Mouse (Mus musculus) heart, embryonic 14.5 days (tissue): ENCODE measurements around the gene Mef2b. TPM values are rescaled to one million over a fixed set of nuclear protein-coding genes. Genes with fewer than 3 reads are reported as not detected.

Experiments
- ATAC-seq: fragments of 200-750 bp; cut with Nextera tagmentation; 2 replicates; pipeline ENCODE4 v1.8.0; 2017; ENCODE audit warnings: low read depth, moderate TSS enrichment; ENCODE audit not compliant: insufficient number of reproducible peaks, insufficient read depth, low FRiP score
- H3K27ac ChIP-seq, 2 experiments: fragments of 200-500 bp in 1 of 2; fragments of 300-500 bp in 1 of 2; sonication (generic) in 1 of 2; replicated peaks in 1 of 2; 2 replicates each; pipeline ENCODE4 v1.5.1; 2012 to 2014; ENCODE audit warnings: low read depth in 2 of 2, low read length in 2 of 2, control low read depth in 1 of 2, mild to moderate bottlenecking in 1 of 2, mixed read lengths in 1 of 2; ENCODE audit not compliant: control insufficient read depth in 1 of 2, insufficient read depth in 1 of 2
- H3K27me3 ChIP-seq: fragments of 300-500 bp; sonication (generic); 2 replicates; pipeline ENCODE4 v1.6.1; 2014; ENCODE audit warnings: mild to moderate bottlenecking, low read length, control low read depth; ENCODE audit not compliant: control insufficient read depth, insufficient read depth
- H3K36me3 ChIP-seq: fragments of 300-500 bp; sonication (generic); 2 replicates; pipeline ENCODE4 v1.6.1; 2014; ENCODE audit warnings: mild to moderate bottlenecking, control low read depth, low read length, mixed read lengths; ENCODE audit not compliant: control insufficient read depth, insufficient read depth
- H3K4me1 ChIP-seq, 2 experiments: fragments of 200-500 bp in 1 of 2; fragments of 300-500 bp in 1 of 2; sonication (generic) in 1 of 2; 2 replicates each; pipeline ENCODE4 v1.6.1; 2012 to 2014; ENCODE audit warnings: low read length in 2 of 2, control low read depth in 1 of 2, mixed read lengths in 1 of 2; ENCODE audit not compliant: control insufficient read depth in 2 of 2, insufficient read depth in 2 of 2
- H3K4me2 ChIP-seq: fragments of 300-500 bp; sonication (generic); 2 replicates; pipeline ENCODE4 v1.6.1; 2014; ENCODE audit warnings: mild to moderate bottlenecking, low read length
- H3K4me3 ChIP-seq, 2 experiments: fragments of 200-500 bp in 1 of 2; fragments of 300-500 bp in 1 of 2; sonication (generic) in 1 of 2; 2 replicates each; pipeline ENCODE4 v1.5.1; 2012 to 2014; ENCODE audit warnings: low read length in 2 of 2, mild to moderate bottlenecking in 2 of 2, control low read depth in 1 of 2, low read depth in 1 of 2, moderate library complexity in 1 of 2; ENCODE audit not compliant: control insufficient read depth in 1 of 2, insufficient read depth in 1 of 2
- H3K9ac ChIP-seq: fragments of 300-500 bp; sonication (generic); 2 replicates; pipeline ENCODE4 v1.6.1; 2014; ENCODE audit warnings: mild to moderate bottlenecking, low read length
- H3K9me3 ChIP-seq: fragments of 300-500 bp; sonication (generic); 2 replicates; pipeline ENCODE4 v1.6.1; 2016; ENCODE audit warnings: low read length, control low read depth; ENCODE audit not compliant: control insufficient read depth
- WGBS: fragments of 180-500 bp; shearing (Covaris S2); extraction: QIAGEN DNeasy Blood & Tissue Kit; methylation state at CpG from one replicate; pipeline ENCODE4 v1.1.7; 2014; 5-methylcytosine and 5-hydroxymethylcytosine counted together
- polyA plus RNA-seq: library from polyadenylated mRNA; unstranded; fragments of >200 nt; fragmentation: Nextera tagmentation; extraction: Ambion mirVana; gene quantifications from 2 replicates; pipeline ENCODE4 v1.2.1, GENCODE M21; 2014

Gene Mef2b
- polyA plus RNA-seq, 1 experiment from 2014 or later = 0.22 TPM

GRCm38 (mm10) chr8:70181212-70181902 lies 41.8 kb downstream of the Mef2b start:
- Histone ChIP-seq H3K27ac (no peak overlapping the region), H3K4me3 (no peak overlapping the region), H3K27me3 (no peaks in the 10 kb centered on the region), H3K4me2 (no peak overlapping the region), H3K36me3 (peaks cover 61% of the 10 kb centered on the region), H3K9ac (no peak overlapping the region), H3K9me3 (no peaks in the 10 kb centered on the region), H3K4me1 (0 out of 4 replicates have a peak, but pooled peaks cover 0 to 3% of the 10 kb centered on the region in 2 experiments)
- no peak for ATAC-seq
- 70% methylated on average over 16 of the region's 16 CpGs for WGBS

GRCm38 (mm10) chr8:70181903-70182252 lies 42.4 kb downstream of the Mef2b start:
- peaks cover 56% of the 10 kb centered on the region for H3K36me3 ChIP-seq
- H3K27ac ChIP-seq = no peak overlapping the region
- H3K4me2 ChIP-seq = no peak overlapping the region
- 31% methylated on average over 2 of the region's 2 CpGs for WGBS
- H3K27me3 ChIP-seq = no peaks in the 10 kb centered on the region
- H3K9me3 ChIP-seq = no peaks in the 10 kb centered on the region
- H3K9ac ChIP-seq = no peak overlapping the region
- 0 out of 4 replicates have a peak, but pooled peaks cover 0 to 3% of the 10 kb centered on the region in 2 experiments for H3K4me1 ChIP-seq
- no peak overlapping the region for H3K4me3 ChIP-seq
- no peak for ATAC-seq

- H3K9ac ChIP-seq = no peak overlapping the region
- H3K27me3 ChIP-seq = no peaks in the 10 kb centered on the region
- peaks cover 49% of the 10 kb centered on the region for H3K36me3 ChIP-seq
- H3K4me3 ChIP-seq = no peak overlapping the region
- ATAC-seq = no peak
- 0 out of 4 replicates have a peak, but pooled peaks cover 0 to 3% of the 10 kb centered on the region in 2 experiments for H3K4me1 ChIP-seq
- no peak overlapping the region for H3K4me2 ChIP-seq
- 79% methylated on average over 4 of the region's 4 CpGs for WGBS
- H3K9me3 ChIP-seq = no peaks in the 10 kb centered on the region
- H3K27ac ChIP-seq = no peak overlapping the region
Measured at GRCm38 (mm10) chr8:70183194-70183593, 43.7 kb downstream of the Mef2b start.

DNA sequence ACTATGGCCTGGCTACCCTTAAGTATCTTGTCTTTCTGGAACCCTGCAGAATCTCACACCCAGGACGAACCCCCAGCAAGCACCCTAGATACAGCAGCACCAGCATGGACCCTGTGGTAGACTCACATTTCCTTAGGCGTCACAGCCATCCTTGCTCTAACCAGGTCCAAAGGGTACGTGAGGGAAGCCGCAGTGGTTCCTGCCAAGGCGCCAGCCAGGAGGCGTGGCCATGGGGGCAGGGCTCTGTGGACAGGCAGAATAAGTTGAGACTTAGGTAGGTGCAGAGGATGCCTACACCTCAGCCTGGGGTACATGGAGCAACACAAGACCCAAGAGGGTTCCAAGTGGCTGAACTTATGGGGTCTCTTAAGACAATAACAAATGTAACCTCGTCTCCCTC lies 49.2 kb downstream of the Mef2b start:
- Histone ChIP-seq H3K36me3 (0 out of 2 replicates have a peak, but pooled peaks cover 32% of the 10 kb centered on the region), H3K4me2 (no peak overlapping the region), H3K4me1 (no peaks in the 10 kb centered on the region), H3K9me3 (no peaks in the 10 kb centered on the region), H3K4me3 (no peak overlapping the region), H3K27me3 (no peaks in the 10 kb centered on the region), H3K27ac (no peak overlapping the region), H3K9ac (no peak overlapping the region)
- no peak for ATAC-seq
- WGBS = 69% methylated on average over 7 of the region's 7 CpGs

GRCm38 (mm10) chr8:70193238-70193637 lies 53.7 kb downstream of the Mef2b start:
- 0 out of 2 replicates have a peak, but pooled peaks cover 26% of the 10 kb centered on the region for H3K36me3 ChIP-seq
- H3K4me3 ChIP-seq = no peak overlapping the region
- no peaks in the 10 kb centered on the region for H3K4me1 ChIP-seq
- ATAC-seq = no peak
- H3K9ac ChIP-seq = no peak overlapping the region
- no peaks in the 10 kb centered on the region for H3K9me3 ChIP-seq
- H3K27ac ChIP-seq = no peak overlapping the region
- 73% methylated on average over 5 of the region's 5 CpGs for WGBS
- H3K4me2 ChIP-seq = no peak overlapping the region
- no peaks in the 10 kb centered on the region for H3K27me3 ChIP-seq

GRCm38 (mm10) chr8:70194191-70194590 lies 54.7 kb downstream of the Mef2b start:
- H3K36me3 ChIP-seq = 0 out of 2 replicates have a peak, but pooled peaks cover 18% of the 10 kb centered on the region
- no peaks in the 10 kb centered on the region for H3K27me3 ChIP-seq
- no peaks in the 10 kb centered on the region for H3K9me3 ChIP-seq
- no peak for ATAC-seq
- H3K4me1 ChIP-seq = no peaks in the 10 kb centered on the region
- H3K27ac ChIP-seq = no peak overlapping the region
- no peak overlapping the region for H3K4me2 ChIP-seq
- no peak overlapping the region for H3K4me3 ChIP-seq
- no peak overlapping the region for H3K9ac ChIP-seq
- 73% methylated on average over 3 of the region's 3 CpGs for WGBS

DNA sequence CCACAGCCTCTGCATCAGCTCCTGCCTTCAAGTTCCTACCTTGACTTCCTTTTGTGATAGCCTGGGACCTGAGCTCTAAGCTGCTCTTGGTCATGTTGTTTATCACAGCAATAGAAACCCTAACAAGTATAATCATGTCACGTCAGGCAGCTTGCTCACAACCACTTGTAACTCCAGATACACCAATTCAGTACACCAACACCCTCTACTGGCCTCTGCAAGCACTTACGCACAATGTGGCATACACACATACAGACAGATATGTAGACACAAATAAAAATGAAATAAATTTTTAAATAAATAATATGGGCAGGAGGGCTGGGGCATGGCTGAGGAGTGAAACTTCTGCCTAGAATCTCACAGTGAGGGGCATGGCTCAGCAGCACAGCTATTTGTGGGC lies 56.3 kb downstream of the Mef2b start:
- H3K9ac ChIP-seq = no peak overlapping the region
- ATAC-seq = no peak
- 82% methylated on average over 2 of the region's 2 CpGs for WGBS

GRCm38 (mm10) chr8:70197603-70198002 lies 58.1 kb downstream of the Mef2b start:
- no peaks in the 10 kb centered on the region for H3K27me3 ChIP-seq
- H3K4me1 ChIP-seq = peaks cover 0 to 8% of the 10 kb centered on the region in 2 experiments; a peak in 1 of 4 replicates
- no peak for ATAC-seq
- no peak overlapping the region for H3K9ac ChIP-seq
- H3K36me3 ChIP-seq = 0 out of 2 replicates have a peak, but pooled peaks cover 4% of the 10 kb centered on the region
- no peak overlapping the region for H3K4me2 ChIP-seq
- H3K4me3 ChIP-seq = no peak overlapping the region
- 56% methylated on average over 7 of the region's 7 CpGs for WGBS
- no peaks in the 10 kb centered on the region for H3K9me3 ChIP-seq
- H3K27ac ChIP-seq = no peak overlapping the region

More for the DNA sequence above, 56.3 kb downstream of the Mef2b start:
- Histone ChIP-seq H3K4me3 (no peak overlapping the region), H3K4me2 (no peak overlapping the region), H3K27me3 (no peaks in the 10 kb centered on the region), H3K27ac (no peak overlapping the region), H3K36me3 (0 out of 2 replicates have a peak, but pooled peaks cover 9% of the 10 kb centered on the region), H3K4me1 (peaks cover 0 to 7% of the 10 kb centered on the region in 2 experiments; a peak in 1 of 4 replicates), H3K9me3 (no peaks in the 10 kb centered on the region)
